Mouse (Mus musculus): ENCODE measurements around the gene Ptprm.

Gene Ptprm

DNA sequence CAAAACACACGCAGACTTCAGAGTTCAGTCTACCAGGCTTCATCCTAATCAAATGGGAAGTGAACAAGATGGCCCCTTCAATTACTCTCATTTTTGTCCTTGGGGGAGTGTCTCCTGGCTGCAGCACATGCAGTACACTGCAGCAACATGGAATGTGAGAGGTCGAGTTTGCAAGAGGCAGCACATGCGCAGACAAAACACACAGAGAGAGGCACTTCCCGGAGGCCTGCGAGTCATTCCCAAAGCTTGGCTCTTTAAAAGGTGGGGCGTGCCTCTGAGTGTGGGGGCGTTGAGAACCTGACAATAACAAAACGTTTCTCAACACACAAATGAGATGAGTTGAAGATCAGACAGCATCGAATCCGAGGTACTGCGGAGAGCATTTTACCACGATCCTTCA lies 215.3 kb downstream of the Ptprm start:
- DNase-seq (ENCODE audit: low spot score in 2 of 2): no peak

DNA sequence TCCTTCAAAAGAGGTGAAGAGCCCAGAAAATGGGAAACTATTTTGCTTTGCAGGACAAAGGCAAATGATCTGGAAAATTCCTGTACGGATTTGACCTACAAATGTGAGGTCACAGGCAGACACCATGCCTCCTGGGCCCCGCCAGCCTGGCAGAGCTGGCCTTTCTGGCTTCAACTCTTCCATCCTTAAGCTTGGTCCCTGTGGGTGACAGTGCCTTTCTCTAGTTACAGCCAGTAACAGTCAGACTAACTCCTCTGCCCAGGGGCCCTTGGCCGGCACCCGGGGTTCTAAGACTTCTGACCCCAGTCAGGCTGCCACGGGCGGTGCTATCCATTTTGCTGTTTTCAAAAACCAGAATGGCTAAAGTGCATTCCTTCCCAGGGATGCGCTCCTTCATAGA lies 217.4 kb downstream of the Ptprm start:
- DNase-seq (ENCODE audit: low spot score in 2 of 2): no peak

DNA sequence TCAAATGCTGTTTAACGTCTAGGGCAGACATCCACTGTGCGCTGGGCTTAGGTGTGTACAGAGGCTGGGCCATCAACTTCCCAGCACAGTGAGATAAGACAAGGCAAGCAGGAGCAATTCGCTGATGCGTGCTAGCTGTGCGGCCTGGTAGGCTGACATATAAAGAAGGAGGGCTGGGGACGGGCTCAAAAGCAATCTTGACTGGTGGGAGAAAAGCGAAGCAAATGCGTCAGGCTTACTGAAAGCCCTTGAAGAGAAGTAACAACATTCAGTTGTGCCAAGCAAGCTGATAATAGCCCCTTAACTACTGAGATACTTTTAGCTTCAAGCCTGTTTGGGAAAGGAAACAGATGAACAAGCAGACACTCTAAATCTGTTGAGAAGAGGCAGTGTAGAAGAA lies 217.8 kb downstream of the Ptprm start:
- no peak for DNase-seq (ENCODE audit: low spot score in 2 of 2)

DNA sequence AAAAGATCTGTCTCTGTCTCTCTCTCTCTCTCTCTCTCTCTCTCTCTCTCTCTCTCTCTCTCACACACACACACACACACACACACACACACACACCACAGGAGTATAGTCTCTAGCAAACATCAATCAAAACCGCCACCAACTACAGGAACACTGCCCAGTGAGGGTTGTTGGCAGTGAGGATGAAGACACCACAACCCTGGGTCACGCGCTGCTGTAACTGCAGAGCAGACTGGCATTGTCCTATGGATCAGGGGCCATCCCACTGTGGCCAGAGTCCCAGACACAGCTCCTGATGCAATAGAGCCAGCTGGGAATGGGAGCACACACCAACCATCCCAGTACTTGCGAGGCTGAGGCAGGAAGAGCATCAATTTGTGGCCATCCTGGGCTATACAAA lies 220.0 kb downstream of the Ptprm start:
- no peak for DNase-seq (ENCODE audit: low spot score in 2 of 2)

DNA sequence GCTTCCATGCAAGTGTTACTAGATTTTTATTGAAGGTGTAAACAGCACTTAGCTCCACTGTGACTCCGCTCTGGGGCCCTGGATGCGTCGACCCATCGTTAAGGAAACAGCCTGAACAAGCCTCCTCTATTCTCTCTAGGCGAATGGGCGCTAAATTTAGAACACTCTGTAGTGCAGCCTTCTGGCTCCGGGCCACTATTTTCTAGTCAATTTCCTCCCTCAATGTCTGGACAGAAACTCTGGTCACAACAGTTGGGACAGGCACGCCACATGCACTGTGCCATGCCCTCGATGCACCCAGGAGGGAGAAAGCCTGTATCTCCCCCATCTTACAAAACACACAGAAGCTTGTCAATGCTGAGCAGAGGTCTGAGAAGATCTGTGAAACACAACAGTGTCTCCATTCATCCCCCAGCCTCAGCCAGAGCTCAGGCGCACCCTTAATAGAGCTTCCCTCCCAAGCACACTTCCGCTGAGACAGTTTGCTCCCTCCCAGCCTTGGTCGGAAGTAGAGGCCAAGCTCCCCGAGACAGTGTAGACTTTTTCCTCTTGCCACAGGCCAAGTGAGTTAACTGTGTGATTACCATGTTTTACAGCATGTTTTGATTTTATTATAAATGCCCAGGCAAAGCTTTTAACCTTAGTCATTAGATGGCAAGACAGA lies 220.7 kb downstream of the Ptprm start:
- DNase-seq (ENCODE audit: low spot score in 2 of 2): no peak

DNA sequence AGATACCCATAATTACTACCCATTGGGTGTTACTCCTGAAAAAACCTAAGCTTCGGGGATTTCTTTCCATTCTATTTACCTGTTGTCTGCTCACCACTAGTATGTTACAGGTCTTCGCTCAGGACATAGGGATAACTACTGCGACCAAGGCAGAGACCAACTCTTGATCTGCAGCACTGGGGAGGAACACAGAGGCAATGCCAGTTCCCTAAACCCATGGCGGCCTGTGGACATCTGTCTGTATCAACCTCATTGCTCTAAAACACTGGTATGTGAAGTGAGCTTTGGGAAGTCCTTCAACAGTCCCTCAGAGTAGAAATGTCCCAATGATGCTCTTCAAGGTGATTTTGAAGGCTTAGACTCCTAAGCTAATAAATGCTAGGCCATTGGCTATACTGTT lies 221.2 kb downstream of the Ptprm start:
- no peak for DNase-seq (ENCODE audit: low spot score in 2 of 2)

DNA sequence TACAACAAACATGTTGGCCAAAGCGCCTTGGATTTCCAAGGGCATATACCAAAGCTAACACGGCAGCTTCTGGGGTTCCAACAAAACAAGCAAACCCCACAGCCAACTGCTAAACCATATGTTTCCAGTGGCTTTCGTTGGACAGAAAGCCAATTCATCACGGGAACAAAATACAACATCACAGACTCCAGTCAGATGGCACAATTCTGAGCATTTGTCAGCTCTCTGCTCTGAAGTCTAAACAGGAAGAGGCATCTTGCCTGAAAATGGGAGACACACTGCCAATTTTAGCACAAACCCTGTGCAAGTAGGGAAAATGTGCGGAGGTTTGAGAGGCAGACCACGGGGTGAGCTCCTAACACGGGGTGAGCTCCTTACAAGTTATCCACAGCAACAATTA lies 226.7 kb downstream of the Ptprm start:
- no peak for DNase-seq (ENCODE audit: low spot score in 2 of 2)

DNA sequence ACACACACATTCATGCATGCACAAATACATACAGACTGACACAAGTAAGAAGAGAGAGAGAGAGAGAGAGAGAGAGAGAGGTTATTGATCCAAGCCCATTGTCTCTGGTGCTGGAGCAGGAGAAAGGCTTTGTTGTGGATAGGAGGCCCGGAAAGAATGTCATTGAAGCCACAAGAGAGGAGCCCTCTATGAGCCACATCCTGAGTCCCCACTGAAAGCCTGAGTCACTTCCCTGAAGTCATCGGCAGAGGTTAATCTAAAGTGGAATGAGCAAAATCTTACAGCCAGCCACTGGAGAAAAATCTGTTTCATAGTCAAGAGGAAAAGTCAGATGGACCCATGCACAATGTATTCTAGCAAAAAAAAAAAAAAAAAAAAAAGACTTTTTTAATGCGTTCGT lies 228.7 kb downstream of the Ptprm start:
- no peak for DNase-seq (ENCODE audit: low spot score in 2 of 2)

DNA sequence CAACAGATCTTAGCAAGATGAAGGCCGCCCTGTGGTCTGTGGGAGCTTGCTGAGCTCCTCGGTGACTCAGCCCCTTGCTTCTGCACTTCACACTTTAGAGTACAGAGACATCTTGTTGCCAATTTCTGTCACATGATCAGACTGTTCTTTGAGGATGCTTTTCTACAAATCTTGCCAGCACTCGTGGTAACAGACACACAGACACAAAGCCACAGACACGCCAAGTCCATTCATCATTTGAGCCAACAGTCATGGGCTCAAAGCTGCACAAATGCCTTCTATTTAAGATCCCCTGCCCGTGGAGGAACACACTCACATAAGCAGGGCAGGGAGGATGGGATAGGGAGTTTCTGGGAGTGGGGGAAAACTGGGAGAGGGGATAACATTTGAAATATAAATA lies 230.0 kb downstream of the Ptprm start:
- DNase-seq (ENCODE audit: low spot score in 2 of 2): no peak

DNA sequence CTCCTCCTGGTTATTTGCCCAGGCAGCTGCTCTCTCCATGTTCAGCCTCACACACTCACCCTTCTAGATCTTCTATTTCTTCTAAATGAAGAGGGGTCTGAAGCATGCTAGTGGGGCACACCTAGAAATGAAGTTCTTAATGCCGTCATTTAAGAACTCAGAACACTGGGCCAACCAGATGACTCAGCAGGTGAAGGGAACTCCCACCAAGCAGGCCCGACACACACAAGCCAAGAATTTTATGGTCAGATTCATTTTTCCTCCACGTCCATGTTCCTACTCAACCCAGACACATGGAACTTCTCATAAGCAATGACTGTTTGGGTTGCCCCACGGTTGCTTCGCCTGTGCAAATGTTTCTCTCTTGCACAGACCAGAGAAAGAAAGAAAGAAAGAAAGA lies 230.5 kb downstream of the Ptprm start:
- no peak for DNase-seq (ENCODE audit: low spot score in 2 of 2)

DNA sequence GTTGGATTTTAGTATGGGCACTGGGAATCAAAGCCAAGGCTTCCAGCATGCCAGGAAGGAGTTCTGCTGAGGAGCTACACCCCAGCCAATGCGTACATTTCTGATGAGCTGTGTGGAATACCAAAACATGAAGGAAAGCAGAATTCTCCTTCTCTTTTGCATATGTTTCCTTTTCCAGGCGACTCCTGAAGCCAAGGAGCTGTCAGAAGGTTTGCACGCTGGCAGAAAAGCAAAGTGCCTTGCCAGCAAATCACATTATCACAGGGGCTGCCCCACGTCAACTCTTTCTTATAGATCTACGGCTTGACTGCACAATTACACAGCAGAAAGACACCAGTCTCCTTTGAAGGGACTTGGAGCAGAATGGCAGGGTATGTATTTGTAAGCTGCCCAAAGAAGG lies 233.4 kb downstream of the Ptprm start:
- no peak for DNase-seq (ENCODE audit: low spot score in 2 of 2)

DNA sequence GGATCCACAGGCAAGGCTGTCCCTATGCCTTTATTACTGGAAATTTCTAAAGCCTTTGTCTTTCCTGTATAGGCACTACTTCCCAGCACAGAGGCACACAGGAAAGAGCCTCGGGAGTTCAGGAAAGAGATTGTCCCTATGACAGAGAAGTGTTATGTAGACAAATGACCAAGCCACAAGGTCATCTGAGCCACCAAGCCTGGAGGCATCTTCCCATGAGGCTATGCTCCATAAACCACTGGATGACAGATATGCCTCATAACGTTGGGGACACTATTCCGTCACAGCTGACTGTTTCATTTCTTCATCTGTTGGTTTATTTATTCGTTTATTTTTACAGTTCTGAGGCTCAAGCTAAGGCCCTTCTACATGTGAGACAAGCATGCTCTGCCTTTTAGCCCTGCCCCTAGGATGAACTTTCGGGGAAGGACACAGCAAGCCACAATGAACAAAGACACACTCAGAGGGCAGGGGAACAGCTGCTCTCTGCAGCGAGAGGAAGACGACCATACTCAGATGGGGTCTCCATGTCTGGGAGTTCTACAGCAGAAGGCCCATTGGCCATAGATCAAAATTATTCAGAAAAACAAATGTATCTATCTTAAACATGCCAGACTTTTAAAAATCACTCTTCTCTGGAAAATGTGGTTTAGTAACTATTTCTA lies 235.4 kb downstream of the Ptprm start:
- DNase-seq (ENCODE audit: low spot score in 2 of 2): no peak

DNA sequence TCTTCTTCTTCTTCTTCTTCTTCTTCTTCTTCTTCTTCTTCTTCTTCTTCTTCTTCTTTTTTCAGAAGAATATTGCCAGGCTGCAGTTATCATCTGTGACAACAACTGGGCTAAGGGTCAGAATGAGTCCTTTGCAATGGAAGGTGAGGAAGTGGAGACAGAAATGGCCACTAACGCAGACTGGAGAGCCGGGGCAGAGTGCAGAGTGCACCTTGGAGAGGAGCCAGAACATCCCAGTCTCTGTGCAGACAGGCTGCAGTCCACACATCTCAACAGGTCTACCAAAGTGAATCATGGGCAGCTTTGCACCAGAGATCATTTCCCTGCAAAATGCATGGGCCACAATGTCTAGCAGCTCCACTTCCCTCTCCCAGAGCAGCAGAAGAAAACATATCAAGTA lies 239.4 kb downstream of the Ptprm start:
- no peak for DNase-seq (ENCODE audit: low spot score in 2 of 2)

DNA sequence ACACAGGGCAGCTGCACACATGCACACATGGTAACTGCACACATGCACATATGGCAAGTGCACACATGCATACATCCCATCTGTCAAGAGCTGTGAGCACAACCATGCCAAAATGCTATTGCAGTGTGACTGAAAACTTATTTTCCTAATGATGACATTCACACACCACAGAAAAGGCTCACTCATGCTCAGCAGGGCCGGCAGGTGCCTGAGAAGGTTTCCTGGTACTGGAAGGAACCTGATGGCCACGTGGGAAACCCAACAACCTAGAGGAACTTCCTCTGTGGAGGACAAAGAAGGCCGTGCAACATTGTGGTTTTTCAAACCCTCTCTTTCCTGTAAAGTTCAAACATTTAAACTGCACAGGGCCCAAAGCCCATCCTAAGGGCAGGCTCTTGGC lies 241.6 kb downstream of the Ptprm start:
- DNase-seq (ENCODE audit: low spot score in 2 of 2): no peak

DNA sequence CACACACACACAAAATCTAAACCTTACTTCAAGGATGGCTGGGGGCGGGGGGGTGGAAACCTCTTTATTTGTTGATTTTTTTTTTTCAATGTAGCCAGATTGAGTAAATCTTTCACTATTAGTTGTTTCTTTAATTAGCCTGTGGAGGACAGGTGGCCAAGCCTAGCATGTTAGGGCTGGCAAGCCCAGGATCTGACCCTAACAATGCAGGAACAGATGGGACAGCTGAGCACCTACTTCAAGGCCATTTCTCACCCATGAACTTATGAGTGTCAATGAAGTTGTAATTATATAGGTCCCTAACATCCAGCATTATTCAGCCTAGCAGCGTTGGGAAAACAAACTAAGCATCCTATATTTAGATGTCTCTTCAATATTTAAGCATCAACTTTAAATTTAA lies 248.1 kb downstream of the Ptprm start:
- DNase-seq (ENCODE audit: low spot score in 2 of 2): no peak

DNA sequence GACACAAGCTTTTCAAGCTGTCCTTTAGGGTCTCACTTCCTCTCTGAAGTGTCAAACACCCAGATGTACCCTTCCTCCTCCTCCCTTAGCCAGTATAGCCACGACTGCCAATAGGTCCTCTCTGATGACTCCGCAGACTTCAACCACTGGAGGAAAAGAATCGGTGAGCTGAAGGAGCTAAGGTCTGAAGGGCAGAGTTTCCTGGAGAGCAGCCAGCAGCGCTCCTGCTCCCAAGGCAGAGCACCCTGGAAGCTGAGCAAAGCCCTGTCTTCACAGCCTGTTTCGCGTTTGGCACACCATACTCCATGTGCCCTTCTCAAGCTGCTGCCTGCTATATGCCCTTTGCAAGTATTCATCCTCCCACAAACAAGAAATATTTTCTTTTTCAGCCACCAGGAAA lies 252.2 kb downstream of the Ptprm start:
- no peak for DNase-seq (ENCODE audit: low spot score in 2 of 2)

DNA sequence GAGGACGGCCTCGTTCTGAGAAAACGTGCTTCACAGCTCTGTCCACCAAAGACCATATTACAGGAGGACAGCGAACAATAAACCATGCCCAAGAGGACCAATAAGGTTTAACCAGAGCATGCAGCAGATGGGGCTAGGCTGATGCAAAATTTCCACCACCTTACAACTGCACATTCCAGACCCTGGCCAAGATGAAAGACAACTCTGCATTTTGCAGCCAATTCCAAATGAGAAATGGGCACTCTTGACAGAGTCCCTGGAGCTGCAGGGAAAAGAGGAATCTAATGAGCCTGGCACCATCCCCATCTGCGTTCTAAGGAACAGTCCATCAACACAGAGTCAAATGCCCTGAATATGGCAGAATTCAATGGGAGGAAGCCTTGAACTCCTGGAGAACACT lies 263.3 kb downstream of the Ptprm start:
- no peak for DNase-seq (ENCODE audit: low spot score in 2 of 2)

DNA sequence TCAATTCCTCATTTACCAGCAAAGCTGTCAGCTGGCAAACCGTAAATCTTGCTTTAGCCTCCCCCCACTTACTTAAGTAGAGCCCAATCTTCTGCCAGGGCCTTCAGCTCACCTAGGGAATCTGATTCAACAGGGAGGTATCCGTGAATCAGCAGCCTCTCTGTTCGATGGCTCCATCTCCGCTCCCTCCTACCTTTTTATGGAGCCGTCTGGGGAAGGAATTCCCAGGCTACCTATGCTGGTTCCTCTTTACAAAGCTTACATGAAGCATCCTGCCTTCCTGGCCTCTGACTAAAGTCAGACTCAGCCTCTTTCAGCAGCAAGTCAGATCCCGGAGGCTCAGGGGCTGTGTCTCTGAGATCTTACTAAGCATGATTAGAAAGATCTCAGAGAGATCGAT lies 264.1 kb downstream of the Ptprm start:
- no peak for DNase-seq (ENCODE audit: low spot score in 2 of 2)

DNA sequence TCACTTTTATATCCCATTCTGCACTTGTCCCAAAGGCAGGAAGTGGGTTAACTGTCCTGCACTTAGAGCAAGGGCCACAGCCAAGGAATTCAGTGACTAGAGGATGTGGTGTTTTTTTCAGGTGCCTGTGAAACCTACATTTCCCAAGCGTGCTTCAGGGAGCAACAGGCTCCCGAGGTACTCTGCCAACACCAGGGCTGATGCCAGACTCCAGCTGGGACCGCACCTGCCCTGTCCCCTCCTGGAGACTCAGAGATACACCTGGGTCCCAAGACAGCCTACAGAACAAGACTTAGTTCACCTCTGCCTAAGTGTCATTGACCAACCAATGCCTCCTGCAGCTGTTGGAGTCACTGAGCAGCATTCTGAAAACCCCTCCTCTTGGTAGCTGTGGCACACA lies 264.6 kb downstream of the Ptprm start:
- DNase-seq (ENCODE audit: low spot score in 2 of 2): no peak

DNA sequence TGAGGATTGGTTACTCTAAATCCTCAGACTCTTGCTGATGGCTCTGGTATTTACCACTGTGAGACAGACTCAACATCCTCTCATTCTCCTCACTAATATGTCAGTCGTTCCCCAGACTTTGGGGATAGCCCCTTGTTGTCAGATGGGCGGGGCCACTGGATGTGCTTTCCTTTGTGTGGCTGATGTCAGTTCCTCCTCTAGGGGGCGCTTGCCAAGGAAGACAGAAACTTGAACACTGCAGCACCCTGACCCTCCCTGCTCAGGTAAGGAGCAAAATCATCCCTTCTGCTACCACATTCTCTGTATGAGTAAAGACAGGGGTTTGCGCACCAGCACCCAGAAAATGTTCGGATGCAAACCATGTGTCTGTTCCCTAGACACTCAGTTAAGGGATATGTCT lies 266.7 kb downstream of the Ptprm start:
- DNase-seq (ENCODE audit: low spot score in 2 of 2): peak in 1 of 2 experiments; percentile 7

DNA sequence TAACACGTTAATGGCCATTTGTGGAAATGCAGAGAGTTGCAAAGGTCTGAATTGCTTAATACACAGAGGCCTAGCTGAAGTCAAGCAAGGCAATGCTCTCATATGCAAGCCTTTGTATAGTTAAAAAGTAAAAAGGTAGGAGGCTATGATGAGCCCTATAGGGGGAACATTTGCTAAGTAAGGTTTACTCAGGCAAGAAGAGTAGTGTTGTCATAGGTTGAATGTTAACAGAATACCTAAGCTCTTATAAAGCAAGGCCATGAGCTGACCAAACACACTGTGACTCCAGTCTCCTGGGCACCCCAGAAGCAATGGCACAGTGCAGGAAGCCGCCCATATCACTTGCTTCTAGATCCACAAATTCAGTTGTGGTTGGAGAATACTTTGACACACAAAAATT lies 267.4 kb downstream of the Ptprm start:
- DNase-seq (ENCODE audit: low spot score in 2 of 2): no peak

DNA sequence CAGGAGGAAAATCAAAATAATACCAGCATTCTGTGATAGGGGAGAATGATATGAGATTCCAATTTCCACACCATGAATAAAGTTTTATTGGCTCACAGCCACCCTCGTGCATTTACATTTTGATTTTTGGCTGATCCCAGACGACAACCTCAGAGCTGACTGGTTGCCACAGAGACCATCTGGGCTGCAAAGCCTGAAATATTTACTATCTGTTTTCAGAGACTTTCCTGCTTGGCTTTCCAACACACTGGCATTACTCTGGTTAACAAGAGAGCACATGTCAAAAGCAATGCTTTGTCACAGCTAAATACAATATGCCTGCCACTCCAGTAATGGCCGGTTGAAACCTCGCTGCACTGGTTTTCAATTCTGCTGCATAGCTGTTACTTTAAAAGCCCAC lies 269.8 kb downstream of the Ptprm start:
- no peak for DNase-seq (ENCODE audit: low spot score in 2 of 2)

DNA sequence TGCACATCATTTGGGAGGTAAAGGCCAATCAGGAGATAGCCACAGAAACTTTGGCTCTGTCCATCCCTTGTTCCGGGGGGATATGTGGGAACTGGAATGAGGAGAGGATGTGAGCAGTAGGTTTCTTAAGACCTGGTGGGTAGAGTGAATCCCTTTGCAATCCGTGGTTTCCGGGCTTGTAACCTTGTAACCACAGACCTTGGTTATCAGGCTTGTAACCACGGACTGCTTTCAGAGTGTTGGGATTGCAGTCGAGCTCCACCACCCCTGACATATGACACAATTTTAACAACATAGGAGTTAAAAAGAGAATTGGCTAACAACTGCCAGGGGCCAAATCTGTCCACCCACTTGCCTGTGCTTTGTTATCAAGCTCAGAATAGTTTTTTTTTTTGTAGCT lies 270.2 kb downstream of the Ptprm start:
- no peak for DNase-seq (ENCODE audit: low spot score in 2 of 2)

DNA sequence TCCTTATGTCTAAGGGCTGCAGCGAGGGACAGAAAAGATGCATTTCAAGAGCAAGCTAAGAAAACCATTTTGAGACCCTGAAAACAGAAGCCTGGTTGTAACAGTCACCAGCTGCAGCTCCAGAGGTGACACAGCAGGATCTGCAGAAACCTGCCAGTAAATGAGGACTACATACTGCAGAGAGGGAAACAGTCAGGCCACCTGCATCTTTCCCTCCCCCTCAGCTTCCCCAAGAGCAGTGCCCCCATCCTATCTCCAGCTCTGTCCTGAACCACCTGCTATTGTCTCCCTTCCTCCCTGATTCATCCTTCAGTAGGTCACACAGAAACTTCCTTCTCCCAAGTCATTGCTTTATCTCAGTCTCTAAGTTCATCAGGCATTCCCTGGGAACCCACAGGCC lies 274.7 kb downstream of the Ptprm start:
- no peak for DNase-seq (ENCODE audit: low spot score in 2 of 2)
